Mouse (Mus musculus): ENCODE data around the gene Ip6k1. TPM values are rescaled to one million over a fixed set of nuclear protein-coding genes. Genes with fewer than 3 reads are reported as not detected.

Gene Ip6k1
- polyA plus RNA-seq, 1 experiment from 2014 or later: 53.8 TPM

DNA sequence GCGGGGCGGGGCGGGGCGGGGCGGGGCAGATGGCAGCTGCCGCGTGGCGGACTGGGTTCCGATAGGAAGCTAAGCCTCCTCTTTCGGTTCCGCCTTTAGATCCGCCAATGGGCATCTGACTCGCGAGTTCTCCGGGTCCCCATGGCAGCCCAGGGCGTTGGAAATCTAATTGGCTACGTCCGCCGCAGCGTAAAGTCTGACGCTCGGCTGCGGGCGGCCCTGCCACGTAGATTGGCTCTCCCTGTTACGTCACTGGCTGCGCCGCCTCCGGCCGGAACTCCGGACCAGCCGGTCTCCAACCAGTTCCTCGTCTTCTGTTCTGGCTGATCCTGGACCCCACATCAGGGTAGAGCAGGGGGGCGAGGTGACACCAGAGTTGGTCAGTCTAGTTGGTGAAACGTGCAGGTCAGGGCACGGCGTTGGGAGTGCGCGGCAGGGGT lies 46.7 kb downstream of the Ip6k1 start, which contains the start of gene Gmppb:
Gene Gmppb (plus strand): TSS at position 227 of the 440 bp plus-strand sequence.
- Histone ChIP-seq H3K4me1 (peaks cover 34% of the 10 kb centered on the region), H3K27me3 (ENCODE audit: low read depth, poor library complexity, severe bottlenecking) (no peaks in the 10 kb centered on the region), H3K27ac (replicated peaks) (peak within 1 kb of the TSS; percentile 76), H3K36me3 (peaks cover 63% of the 10 kb centered on the region), H3K9me3 (replicated peaks) (no peaks in the 10 kb centered on the region), H3K4me3 (peak within 1 kb of the TSS; percentile 62)
- DNase-seq (ENCODE audit: low spot score): peak; percentile 96
- WGBS: under 1% methylated on average over 39 of the region's 39 CpGs

DNA sequence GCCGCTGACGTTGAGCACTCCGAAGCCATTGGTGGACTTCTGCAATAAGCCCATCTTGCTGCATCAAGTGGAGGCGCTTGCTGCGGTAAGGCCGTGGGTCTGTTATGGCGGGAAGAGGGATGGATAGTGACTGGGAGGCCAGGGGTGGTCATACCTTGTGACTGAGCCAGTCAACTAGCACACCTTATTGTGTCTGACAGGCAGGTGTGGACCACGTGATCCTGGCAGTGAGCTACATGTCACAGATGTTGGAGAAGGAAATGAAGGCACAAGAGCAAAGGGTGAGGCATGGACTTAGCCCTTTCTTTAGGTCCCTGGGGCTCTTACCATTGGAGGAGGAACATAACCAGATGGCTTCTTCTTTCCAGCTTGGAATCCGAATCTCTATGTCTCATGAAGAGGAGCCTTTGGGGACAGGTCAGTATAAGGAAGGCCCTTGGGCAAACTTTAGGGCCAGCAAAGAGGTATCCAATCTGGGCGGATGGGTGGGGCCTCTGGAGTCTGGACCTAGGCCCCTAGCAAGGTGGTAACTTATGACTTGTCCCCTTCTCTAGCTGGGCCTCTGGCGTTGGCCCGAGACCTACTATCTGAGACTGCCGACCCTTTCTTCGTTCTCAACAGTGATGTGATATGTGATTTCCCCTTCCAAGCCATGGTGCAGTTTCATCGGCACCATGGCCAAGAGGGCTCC lies 47.4 kb downstream of the Ip6k1 start:
- peak overlapping the region; percentile 76 for H3K27ac ChIP-seq (replicated peaks)
- H3K4me1 ChIP-seq: peaks cover 34% of the 10 kb centered on the region
- H3K4me3 ChIP-seq: peak overlapping the region; percentile 62
- H3K36me3 ChIP-seq: peaks cover 67% of the 10 kb centered on the region
- H3K27me3 ChIP-seq (ENCODE audit: low read depth, poor library complexity, severe bottlenecking): no peaks in the 10 kb centered on the region
- no peaks in the 10 kb centered on the region for H3K9me3 ChIP-seq (replicated peaks)
- 44% methylated on average over 15 of the region's 15 CpGs for WGBS
- DNase-seq (ENCODE audit: low spot score): no peak

DNA sequence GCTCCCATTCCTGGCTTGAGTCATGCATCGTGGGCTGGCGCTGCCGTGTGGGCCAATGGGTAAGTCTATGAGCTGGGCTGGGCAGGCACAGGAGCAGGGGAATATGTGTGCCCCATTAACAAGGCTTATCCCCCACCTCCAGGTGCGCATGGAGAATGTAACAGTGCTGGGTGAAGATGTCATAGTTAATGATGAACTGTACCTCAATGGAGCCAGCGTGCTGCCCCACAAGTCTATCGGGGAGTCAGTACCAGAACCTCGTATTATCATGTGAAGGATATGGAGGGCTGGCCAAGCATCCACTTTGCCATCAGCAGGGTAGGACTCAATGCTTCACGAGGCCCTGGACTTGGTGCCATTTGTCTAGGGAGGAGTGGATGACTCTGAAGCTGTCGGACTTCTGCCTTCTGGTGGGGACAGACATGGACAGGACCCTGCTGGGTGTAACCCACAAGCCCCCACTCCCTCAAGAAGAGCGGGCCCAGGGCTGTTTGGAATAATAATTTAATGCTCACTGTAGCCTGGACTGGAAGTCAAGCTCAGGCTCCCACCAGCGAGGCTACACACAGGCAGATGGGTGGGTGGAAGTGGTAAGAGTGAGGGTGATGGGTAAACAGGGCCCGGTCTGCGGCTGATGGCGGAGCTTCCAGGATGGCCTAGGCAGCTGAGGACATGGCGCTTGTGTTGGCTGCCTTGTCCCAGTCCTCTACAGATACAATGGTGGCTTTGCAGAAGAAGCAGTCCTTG lies 49.1 kb downstream of the Ip6k1 start:
- Histone ChIP-seq H3K27me3 (ENCODE audit: low read depth, poor library complexity, severe bottlenecking) (no peaks in the 10 kb centered on the region), H3K4me1 (peaks cover 34% of the 10 kb centered on the region), H3K27ac (replicated peaks) (no peak overlapping the region), H3K4me3 (no peak overlapping the region), H3K9me3 (replicated peaks) (no peaks in the 10 kb centered on the region), H3K36me3 (peaks cover 67% of the 10 kb centered on the region)
- 93% methylated on average over 15 of the region's 15 CpGs for WGBS
- DNase-seq (ENCODE audit: low spot score): no peak

DNA sequence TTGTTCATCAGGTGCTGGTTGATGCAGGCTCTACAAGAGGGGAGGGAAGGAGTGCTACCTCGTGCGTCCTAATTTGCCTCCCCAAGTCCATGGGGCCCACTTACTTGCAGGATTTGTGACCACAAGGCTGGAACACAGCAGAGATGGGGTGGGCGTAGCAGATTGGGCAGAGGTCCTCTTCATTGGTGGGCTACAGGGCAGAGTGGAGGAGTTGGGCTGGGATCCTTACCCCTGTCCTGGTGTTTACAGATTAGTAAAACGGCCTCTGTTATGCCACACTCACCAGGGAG lies 49.6 kb downstream of the Ip6k1 start:
- WGBS: 88% methylated on average over 4 of the region's 4 CpGs
- H3K36me3 ChIP-seq: peaks cover 67% of the 10 kb centered on the region
- H3K4me3 ChIP-seq: no peak overlapping the region; the same call in 1 of the 2 replicates

DNA sequence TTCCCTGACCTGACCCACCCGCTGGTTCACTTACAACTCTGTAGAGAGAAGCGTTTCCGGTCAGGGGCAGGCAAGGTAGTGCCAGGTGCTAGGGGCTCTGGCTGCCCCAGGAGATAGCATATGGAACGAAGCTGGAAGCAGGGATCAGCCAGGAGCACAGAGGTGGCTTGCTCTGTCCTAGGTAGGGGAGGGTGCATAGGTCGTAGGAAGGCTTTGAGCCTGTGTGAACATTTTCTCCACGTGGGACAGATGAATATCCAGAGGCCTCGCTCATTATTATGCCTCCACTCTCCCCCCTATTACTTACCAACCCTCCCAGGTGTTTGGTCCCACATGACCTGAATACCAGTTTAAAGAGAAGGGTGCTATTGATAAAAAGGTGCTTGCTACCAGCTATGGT lies 50.1 kb downstream of the Ip6k1 start:
- H3K4me3 ChIP-seq: no peak overlapping the region
- no peaks in the 10 kb centered on the region for H3K27me3 ChIP-seq (ENCODE audit: low read depth, poor library complexity, severe bottlenecking)
- H3K4me1 ChIP-seq: peaks cover 33% of the 10 kb centered on the region
- H3K9me3 ChIP-seq (replicated peaks): no peaks in the 10 kb centered on the region
- no peak for DNase-seq (ENCODE audit: low spot score)
- peaks cover 67% of the 10 kb centered on the region for H3K36me3 ChIP-seq
- WGBS: 73% methylated on average over 7 of the region's 7 CpGs
- no peak overlapping the region for H3K27ac ChIP-seq (replicated peaks)

More for the DNA sequence above, 49.6 kb downstream of the Ip6k1 start:
- no peak for DNase-seq (ENCODE audit: low spot score)
- Histone ChIP-seq H3K9me3 (replicated peaks) (no peaks in the 10 kb centered on the region), H3K4me1 (peaks cover 34% of the 10 kb centered on the region), H3K27ac (replicated peaks) (no peak overlapping the region), H3K27me3 (ENCODE audit: low read depth, poor library complexity, severe bottlenecking) (no peaks in the 10 kb centered on the region)

DNA sequence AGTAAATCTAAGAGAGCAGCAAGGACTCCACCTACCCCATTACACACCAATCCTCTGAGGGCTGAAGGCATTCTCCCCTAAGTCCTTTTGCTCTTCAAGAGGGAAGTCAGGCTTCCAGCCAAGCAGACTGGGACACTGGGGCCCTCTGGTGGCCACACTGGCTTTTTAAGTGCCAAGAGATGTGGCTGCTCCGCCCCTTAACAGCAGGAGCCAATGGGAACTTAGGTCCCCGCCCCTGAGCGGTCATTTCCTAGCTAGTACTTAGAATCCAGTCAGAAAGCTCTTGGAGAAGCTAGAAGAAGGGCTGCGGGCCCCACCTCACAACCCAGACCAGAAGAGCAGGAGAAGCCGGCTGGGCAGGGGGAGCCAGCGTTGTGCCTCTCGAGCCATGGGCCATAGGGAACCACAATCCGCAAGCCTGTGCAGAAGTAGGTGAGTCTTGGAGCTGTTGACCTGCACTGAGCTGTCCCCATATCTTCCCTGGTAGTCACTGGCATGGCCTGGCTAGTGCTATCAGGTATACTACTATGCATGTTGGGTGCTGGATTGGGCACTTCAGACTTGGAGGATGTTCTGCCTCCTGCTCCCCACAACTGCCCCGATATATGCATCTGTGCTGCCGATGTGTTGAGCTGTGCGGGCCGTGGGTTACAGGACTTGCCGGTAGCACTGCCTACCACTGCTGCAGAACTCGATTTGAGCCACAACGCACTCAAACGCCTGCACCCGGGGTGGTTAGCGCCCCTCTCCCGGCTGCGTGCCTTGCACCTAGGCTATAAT lies 50.8 kb downstream of the Ip6k1 start, which contains the start of gene Amigo3:
Gene Amigo3 (plus strand): TSS at position 275 of the 780 bp plus-strand sequence.
- peaks cover 71% of the 10 kb centered on the region for H3K36me3 ChIP-seq
- 58% methylated on average over 20 of the region's 20 CpGs for WGBS
- H3K27me3 ChIP-seq (ENCODE audit: low read depth, poor library complexity, severe bottlenecking): no peaks in the 10 kb centered on the region
- no peaks in the 10 kb centered on the region for H3K9me3 ChIP-seq (replicated peaks)
- H3K27ac ChIP-seq (replicated peaks): no peak within 1 kb of the TSS
- H3K4me1 ChIP-seq: peaks cover 27% of the 10 kb centered on the region
- H3K4me3 ChIP-seq: peak within 1 kb of the TSS; percentile 35
- DNase-seq (ENCODE audit: low spot score): peak; percentile 93

DNA sequence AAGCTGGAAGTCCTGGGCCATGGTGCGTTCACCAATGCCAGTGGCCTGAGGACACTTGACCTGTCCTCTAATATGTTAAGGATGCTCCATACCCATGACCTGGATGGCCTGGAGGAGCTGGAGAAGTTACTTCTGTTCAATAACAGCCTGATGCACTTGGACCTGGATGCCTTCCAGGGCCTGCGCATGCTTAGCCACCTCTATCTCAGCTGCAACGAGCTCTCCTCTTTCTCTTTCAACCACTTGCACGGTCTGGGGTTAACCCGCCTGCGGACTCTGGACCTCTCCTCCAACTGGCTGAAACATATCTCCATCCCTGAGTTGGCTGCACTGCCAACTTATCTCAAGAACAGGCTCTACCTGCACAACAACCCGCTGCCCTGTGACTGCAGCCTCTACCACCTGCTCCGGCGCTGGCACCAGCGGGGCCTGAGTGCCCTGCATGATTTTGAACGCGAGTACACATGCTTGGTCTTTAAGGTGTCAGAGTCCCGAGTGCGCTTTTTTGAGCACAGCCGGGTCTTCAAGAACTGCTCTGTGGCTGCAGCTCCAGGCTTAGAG lies 51.4 kb downstream of the Ip6k1 start:
- H3K27ac ChIP-seq (replicated peaks): no peak overlapping the region
- no peak for DNase-seq (ENCODE audit: low spot score)
- no peak overlapping the region for H3K4me3 ChIP-seq
- H3K9me3 ChIP-seq (replicated peaks): no peaks in the 10 kb centered on the region
- no peaks in the 10 kb centered on the region for H3K27me3 ChIP-seq (ENCODE audit: low read depth, poor library complexity, severe bottlenecking)
- WGBS: 95% methylated on average over 15 of the region's 15 CpGs
- peaks cover 20% of the 10 kb centered on the region for H3K4me1 ChIP-seq
- peaks cover 77% of the 10 kb centered on the region for H3K36me3 ChIP-seq

DNA sequence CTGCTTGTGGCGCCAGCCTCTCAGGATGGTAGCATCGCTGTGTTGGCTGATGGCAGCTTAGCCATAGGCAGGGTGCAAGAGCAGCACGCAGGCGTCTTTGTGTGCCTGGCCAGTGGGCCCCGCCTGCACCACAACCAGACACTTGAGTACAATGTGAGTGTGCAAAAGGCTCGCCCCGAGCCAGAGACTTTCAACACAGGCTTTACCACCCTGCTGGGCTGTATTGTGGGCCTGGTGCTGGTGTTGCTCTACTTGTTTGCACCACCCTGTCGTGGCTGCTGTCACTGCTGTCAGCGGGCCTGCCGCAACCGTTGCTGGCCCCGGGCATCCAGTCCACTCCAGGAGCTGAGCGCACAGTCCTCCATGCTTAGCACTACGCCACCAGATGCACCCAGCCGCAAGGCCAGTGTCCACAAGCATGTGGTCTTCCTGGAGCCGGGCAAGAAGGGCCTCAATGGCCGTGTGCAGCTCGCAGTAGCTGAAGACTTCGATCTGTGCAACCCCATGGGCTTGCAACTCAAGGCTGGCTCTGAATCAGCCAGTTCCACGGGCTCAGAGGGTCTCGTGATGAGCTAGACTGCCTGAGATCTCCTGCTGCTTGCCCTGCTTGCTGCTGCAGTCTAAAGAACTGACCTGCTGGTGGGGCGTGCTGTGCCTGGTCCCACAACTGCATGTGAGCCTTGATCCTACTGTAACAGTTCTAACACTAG lies 52.2 kb downstream of the Ip6k1 start:
- Histone ChIP-seq H3K4me1 (peaks cover 19% of the 10 kb centered on the region), H3K4me3 (no peak overlapping the region), H3K27ac (replicated peaks) (no peak overlapping the region), H3K27me3 (ENCODE audit: low read depth, poor library complexity, severe bottlenecking) (no peaks in the 10 kb centered on the region), H3K36me3 (peaks cover 85% of the 10 kb centered on the region), H3K9me3 (replicated peaks) (no peaks in the 10 kb centered on the region)
- DNase-seq (ENCODE audit: low spot score): no peak
- WGBS: 91% methylated on average over 22 of the region's 22 CpGs

DNA sequence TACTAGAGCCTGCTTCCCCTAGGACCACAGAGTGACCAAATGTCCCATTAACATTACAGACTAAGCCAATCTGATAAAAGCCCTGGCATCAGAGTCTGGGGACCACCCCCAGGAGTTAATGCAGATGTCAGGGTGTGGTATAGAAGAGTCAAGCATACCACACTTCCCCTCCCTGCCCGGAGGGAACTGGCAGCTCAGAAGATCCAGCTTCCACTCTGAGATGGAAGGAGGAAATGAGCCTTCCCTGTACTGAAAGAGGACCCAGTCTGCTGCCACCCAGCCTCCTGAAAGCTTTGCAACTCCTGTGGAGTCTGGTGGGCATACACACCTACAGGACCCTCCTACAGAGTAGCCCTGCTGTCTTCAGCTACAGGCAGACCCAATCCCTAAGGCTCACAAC lies 52.8 kb downstream of the Ip6k1 start:
- H3K36me3 ChIP-seq: peaks cover 91% of the 10 kb centered on the region
- no peak for DNase-seq (ENCODE audit: low spot score)
- H3K27me3 ChIP-seq (ENCODE audit: low read depth, poor library complexity, severe bottlenecking): no peaks in the 10 kb centered on the region
- H3K4me1 ChIP-seq: peaks cover 13% of the 10 kb centered on the region
- WGBS: 88% methylated on average over 1 of the region's 1 CpGs
- H3K27ac ChIP-seq (replicated peaks): no peak overlapping the region
- no peak overlapping the region for H3K4me3 ChIP-seq
- H3K9me3 ChIP-seq (replicated peaks): no peaks in the 10 kb centered on the region

DNA sequence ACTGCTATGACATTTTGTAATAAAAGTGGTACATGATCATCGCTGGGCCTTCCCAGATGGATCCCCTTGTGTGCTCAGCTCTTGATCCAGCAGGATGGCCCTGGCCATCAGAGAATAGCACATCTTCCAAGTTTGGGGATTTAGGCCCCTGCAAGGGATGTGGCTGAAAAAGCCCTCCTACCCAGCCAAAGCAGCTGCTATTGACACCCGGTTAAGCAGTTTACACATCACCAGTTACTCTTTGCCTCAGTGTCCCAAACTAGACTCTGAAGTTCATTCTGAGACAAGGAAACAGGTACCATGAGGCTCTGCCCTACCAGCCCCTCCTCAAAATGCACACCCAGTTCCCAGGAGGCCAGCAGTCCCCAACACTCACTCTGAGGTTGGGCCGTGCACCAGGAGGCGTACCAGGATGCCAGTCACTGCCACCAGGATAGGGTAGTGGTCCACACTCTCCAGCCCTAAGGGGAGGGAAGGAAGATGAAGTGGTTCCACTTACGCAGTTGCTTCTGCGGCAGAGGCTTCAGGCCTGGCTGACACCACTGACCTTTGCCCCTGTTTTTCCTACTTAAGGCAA lies 53.4 kb downstream of the Ip6k1 start:
- WGBS: 88% methylated on average over 6 of the region's 6 CpGs
- H3K27me3 ChIP-seq (ENCODE audit: low read depth, poor library complexity, severe bottlenecking): no peaks in the 10 kb centered on the region
- H3K27ac ChIP-seq (replicated peaks): no peak overlapping the region
- no peak overlapping the region for H3K4me3 ChIP-seq
- no peak for DNase-seq (ENCODE audit: low spot score)
- peaks cover 92% of the 10 kb centered on the region for H3K36me3 ChIP-seq
- H3K4me1 ChIP-seq: peaks cover 10% of the 10 kb centered on the region
- no peaks in the 10 kb centered on the region for H3K9me3 ChIP-seq (replicated peaks)

DNA sequence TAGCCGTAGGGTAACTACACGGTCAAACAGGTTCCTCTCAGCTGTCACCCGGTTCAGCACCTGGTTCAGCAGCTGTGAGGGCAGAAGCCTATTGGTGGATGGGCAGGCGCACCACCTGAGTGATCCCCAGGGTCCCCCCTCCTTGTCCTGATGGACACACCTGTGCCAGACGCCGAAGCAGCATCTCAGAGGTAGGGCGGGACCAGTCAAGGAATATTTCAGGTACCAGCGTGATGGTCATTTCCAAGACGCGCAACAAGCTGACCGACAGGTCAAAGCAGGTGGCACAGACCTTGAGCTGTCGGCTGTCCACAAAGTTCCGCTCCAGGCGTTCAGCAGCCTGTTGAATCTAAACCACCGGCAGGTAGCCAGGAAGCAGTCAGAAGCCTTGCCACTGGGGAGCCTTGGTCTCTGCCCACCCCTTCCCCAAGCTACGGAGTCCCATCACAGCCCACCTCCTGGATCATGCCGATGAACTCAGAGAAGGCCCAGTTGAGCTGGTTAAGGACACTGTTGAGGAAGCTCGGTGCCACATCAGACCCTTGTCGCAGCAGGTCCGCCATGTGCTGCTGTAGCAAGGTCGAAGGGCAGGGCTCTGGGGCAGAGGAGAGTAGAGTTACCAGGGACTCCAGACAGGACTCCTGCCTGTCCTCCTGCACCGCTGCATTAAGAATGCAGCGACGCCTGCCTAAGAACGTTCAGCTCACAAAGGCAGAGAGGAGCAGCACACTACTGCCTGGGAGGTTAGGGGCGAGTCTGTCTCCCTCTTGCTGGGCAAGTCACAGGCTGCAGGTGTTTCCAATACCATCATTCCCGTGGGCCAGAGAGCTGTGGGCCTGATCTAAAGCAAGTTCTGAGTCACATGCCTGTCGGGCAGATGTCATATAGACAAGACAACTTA lies 54.3 kb downstream of the Ip6k1 start:
- no peak for DNase-seq (ENCODE audit: low spot score)
- H3K27ac ChIP-seq (replicated peaks): no peak overlapping the region
- H3K9me3 ChIP-seq (replicated peaks): no peaks in the 10 kb centered on the region
- peaks cover 88% of the 10 kb centered on the region for H3K36me3 ChIP-seq
- 80% methylated on average over 28 of the region's 28 CpGs for WGBS
- no peak overlapping the region for H3K4me3 ChIP-seq
- no peaks in the 10 kb centered on the region for H3K27me3 ChIP-seq (ENCODE audit: low read depth, poor library complexity, severe bottlenecking)
- H3K4me1 ChIP-seq: peaks cover 10% of the 10 kb centered on the region
